Mouse (Mus musculus) MEL (cell line): ENCODE data around the gene Vcp. TPM values are rescaled to one million over a fixed set of nuclear protein-coding genes. Genes with fewer than 3 reads are reported as not detected.

Experiments
- DNase-seq: peaks from one replicate; pipeline ENCODE4 v3.0.0; 2011; ENCODE audit warnings: low read depth, low spot score
- H3K27ac ChIP-seq: 2 replicates; pipeline ENCODE4 v1.5.1; 2012; ENCODE audit warnings: low read depth, mild to moderate bottlenecking, control low read depth, low read length, moderate library complexity; ENCODE audit not compliant: control insufficient read depth
- H3K27me3 ChIP-seq, 2 experiments: fragments of 150-350 bp in 1 of 2; sonication (generic) in 1 of 2; 2 replicates each; pipeline ENCODE4 v1.6.1; 2012; ENCODE audit warnings: low read length in 2 of 2, mild to moderate bottlenecking in 2 of 2, improper control_type of control experiment in 1 of 2, moderate library complexity in 1 of 2; ENCODE audit not compliant: insufficient read depth in 2 of 2, control insufficient read depth in 1 of 2
- H3K36me3 ChIP-seq, 2 experiments: 2 replicates each; pipeline ENCODE4 v1.6.1; 2012 to 2014; ENCODE audit warnings: low read length in 2 of 2, improper control_type of control experiment in 1 of 2, inconsistent platforms in 1 of 2, mild to moderate bottlenecking in 1 of 2; ENCODE audit not compliant: insufficient read depth in 2 of 2, control insufficient read depth in 1 of 2
- H3K4me1 ChIP-seq, 2 experiments: fragments of 150-350 bp in 1 of 2; sonication (generic) in 1 of 2; 2 replicates each; pipeline ENCODE4 v1.6.1; 2012; ENCODE audit warnings: low read length in 2 of 2, improper control_type of control experiment in 1 of 2, mild to moderate bottlenecking in 1 of 2; ENCODE audit not compliant: insufficient read depth in 2 of 2, control insufficient read depth in 1 of 2
- H3K4me3 ChIP-seq, 2 experiments: fragments of 150-350 bp in 1 of 2; sonication (generic) in 1 of 2; 2 replicates each; pipeline ENCODE4 v1.5.1; 2012; ENCODE audit warnings: low read depth in 2 of 2, low read length in 2 of 2, mild to moderate bottlenecking in 2 of 2, moderate library complexity in 2 of 2, control low read depth in 1 of 2, improper control_type of control experiment in 1 of 2; ENCODE audit not compliant: control insufficient read depth in 1 of 2, insufficient read depth in 1 of 2
- H3K79me2 ChIP-seq: 2 replicates; pipeline ENCODE4 v1.6.1; 2012; ENCODE audit warnings: mild to moderate bottlenecking, low read length, moderate library complexity; ENCODE audit not compliant: control insufficient read depth, poor library complexity, insufficient read depth
- H3K9ac ChIP-seq: 2 replicates; pipeline ENCODE4 v1.6.1; 2012; ENCODE audit warnings: low read depth, mild to moderate bottlenecking, control low read depth, low read length, moderate library complexity; ENCODE audit not compliant: control insufficient read depth, poor library complexity, severe bottlenecking
- H3K9me3 ChIP-seq: fragments of 150-350 bp; sonication (generic); replicated peaks from 2 replicates; pipeline ENCODE4 v1.6.1; 2012; ENCODE audit warnings: mild to moderate bottlenecking, low read length, improper control_type of control experiment, moderate library complexity; ENCODE audit not compliant: insufficient read depth
- BHLHE40 ChIP-seq: IDR thresholded peaks from 2 replicates; pipeline ENCODE4 v1.6.1; 2012; ENCODE audit warnings: low read depth, mild to moderate bottlenecking, inconsistent platforms, low read length, improper control_type of control experiment, borderline replicate concordance
- CHD2 ChIP-seq: IDR thresholded peaks from 2 replicates; pipeline ENCODE4 v1.6.1; 2011; ENCODE audit warnings: low read length, improper control_type of control experiment
- CTCF ChIP-seq, 3 experiments: IDR thresholded peaks in 2 of 3; conservative IDR thresholded peaks in 1 of 3; 2 replicates each; pipeline ENCODE4 v1.5.1; 2011 to 2012; ENCODE audit warnings: low read length in 3 of 3, low read depth in 2 of 3, mild to moderate bottlenecking in 2 of 3, improper control_type of control experiment in 1 of 3, inconsistent platforms in 1 of 3, mixed read lengths in 1 of 3, moderate library complexity in 1 of 3; ENCODE audit not compliant: control insufficient read depth in 1 of 3, insufficient read depth in 1 of 3, poor library complexity in 1 of 3, severe bottlenecking in 1 of 3
- E2F4 ChIP-seq: IDR thresholded peaks from 2 replicates; pipeline ENCODE4 v1.6.1; 2011; ENCODE audit warnings: low read depth, low read length, improper control_type of control experiment, borderline replicate concordance
- ELF1 ChIP-seq: IDR thresholded peaks from 2 replicates; pipeline ENCODE4 v1.6.1; 2014; ENCODE audit warnings: low read depth, mild to moderate bottlenecking, inconsistent platforms, low read length, improper control_type of control experiment, moderate library complexity
- EP300 ChIP-seq, 2 experiments: IDR thresholded peaks; 2 replicates each; pipeline ENCODE4 v1.6.1; 2011; ENCODE audit warnings: improper control_type of control experiment in 2 of 2, low read length in 2 of 2, low read depth in 1 of 2, mild to moderate bottlenecking in 1 of 2
- ETS1 ChIP-seq: IDR thresholded peaks from 2 replicates; pipeline ENCODE4 v1.6.1; 2012; ENCODE audit warnings: low read depth, mild to moderate bottlenecking, inconsistent platforms, low read length, improper control_type of control experiment, moderate library complexity
- GABPA ChIP-seq: IDR thresholded peaks from 2 replicates; pipeline ENCODE4 v1.6.1; 2012; ENCODE audit warnings: low read depth, mild to moderate bottlenecking, inconsistent platforms, low read length, improper control_type of control experiment, moderate library complexity
- HCFC1 ChIP-seq: IDR thresholded peaks from 2 replicates; pipeline ENCODE4 v1.6.1; 2012; ENCODE audit warnings: low read depth, mild to moderate bottlenecking, inconsistent platforms, low read length, improper control_type of control experiment, moderate library complexity
- JUND ChIP-seq: IDR thresholded peaks from 2 replicates; pipeline ENCODE4 v1.6.1; 2011; ENCODE audit warnings: low read depth, mild to moderate bottlenecking, improper control_type of control experiment, low read length
- KAT2A ChIP-seq: conservative IDR thresholded peaks from 2 replicates; pipeline ENCODE4 v1.6.1; 2012; ENCODE audit warnings: low read depth, low read length, improper control_type of control experiment, inconsistent platforms
- MAFK ChIP-seq: IDR thresholded peaks from 2 replicates; pipeline ENCODE4 v1.6.1; 2011; ENCODE audit warnings: low read depth, mild to moderate bottlenecking, low read length, improper control_type of control experiment, borderline replicate concordance
- MAX ChIP-seq: IDR thresholded peaks from 2 replicates; pipeline ENCODE4 v1.6.1; 2011; ENCODE audit warnings: low read length, improper control_type of control experiment
- MAZ ChIP-seq: IDR thresholded peaks from 2 replicates; pipeline ENCODE4 v1.6.1; 2012; ENCODE audit warnings: low read depth, mild to moderate bottlenecking, inconsistent platforms, low read length, improper control_type of control experiment
- MEF2A ChIP-seq: IDR thresholded peaks from 2 replicates; pipeline ENCODE4 v1.6.1; 2014; ENCODE audit warnings: low read depth, mild to moderate bottlenecking, inconsistent platforms, low read length, improper control_type of control experiment; ENCODE audit not compliant: poor library complexity, insufficient replicate concordance, severe bottlenecking; ENCODE audit errors: extremely low read depth
- MXI1 ChIP-seq: IDR thresholded peaks from 2 replicates; pipeline ENCODE4 v1.6.1; 2011; ENCODE audit warnings: mild to moderate bottlenecking, low read depth, low read length, improper control_type of control experiment
- MYB ChIP-seq: IDR thresholded peaks from 2 replicates; pipeline ENCODE4 v1.6.1; 2011; ENCODE audit warnings: mild to moderate bottlenecking, low read depth, low read length, improper control_type of control experiment
- MYC ChIP-seq: IDR thresholded peaks from 2 replicates; pipeline ENCODE4 v1.6.1; 2011; ENCODE audit warnings: low read depth, mild to moderate bottlenecking, low read length, improper control_type of control experiment, moderate library complexity
- NELFE ChIP-seq: IDR thresholded peaks from 2 replicates; pipeline ENCODE4 v1.6.1; 2011; ENCODE audit warnings: low read depth, low read length, improper control_type of control experiment
- NRF1 ChIP-seq: IDR thresholded peaks from 2 replicates; pipeline ENCODE4 v1.6.1; 2014; ENCODE audit warnings: low read depth, mild to moderate bottlenecking, inconsistent platforms, low read length, improper control_type of control experiment, moderate library complexity; ENCODE audit not compliant: poor library complexity, insufficient read depth, severe bottlenecking
- POLR2A ChIP-seq, 2 experiments: IDR thresholded peaks; 2 replicates each; pipeline ENCODE4 v1.6.1; 2011 to 2012; ENCODE audit warnings: low read length in 2 of 2, mild to moderate bottlenecking in 2 of 2, control low read depth in 1 of 2, improper control_type of control experiment in 1 of 2, low read depth in 1 of 2, moderate library complexity in 1 of 2; ENCODE audit not compliant: control insufficient read depth in 1 of 2, insufficient read depth in 1 of 2, poor library complexity in 1 of 2
- POLR2AphosphoS2 ChIP-seq: IDR thresholded peaks from 2 replicates; pipeline ENCODE4 v1.6.1; 2011; ENCODE audit warnings: low read length, improper control_type of control experiment
- POLR2AphosphoS5 ChIP-seq: IDR thresholded peaks from 2 replicates; pipeline ENCODE4 v1.6.1; 2012; ENCODE audit warnings: low read depth, borderline replicate concordance, mild to moderate bottlenecking, inconsistent platforms, low read length, moderate library complexity, mixed read lengths
- RAD21 ChIP-seq: IDR thresholded peaks from 2 replicates; pipeline ENCODE4 v1.6.1; 2011; ENCODE audit warnings: mild to moderate bottlenecking, low read depth, low read length, improper control_type of control experiment
- RCOR1 ChIP-seq: IDR thresholded peaks from 2 replicates; pipeline ENCODE4 v1.6.1; 2012; ENCODE audit warnings: low read depth, mild to moderate bottlenecking, inconsistent platforms, low read length, improper control_type of control experiment
- SIN3A ChIP-seq: IDR thresholded peaks from 2 replicates; pipeline ENCODE4 v1.6.1; 2012; ENCODE audit warnings: low read length, improper control_type of control experiment, inconsistent platforms
- SMC3 ChIP-seq: IDR thresholded peaks from 2 replicates; pipeline ENCODE4 v1.6.1; 2011; ENCODE audit warnings: low read depth, low read length, improper control_type of control experiment
- TAL1 ChIP-seq: IDR thresholded peaks from 2 replicates; pipeline ENCODE4 v1.6.1; 2012; ENCODE audit warnings: mild to moderate bottlenecking, inconsistent platforms, low read length, moderate library complexity, mixed read lengths
- TBP ChIP-seq: IDR thresholded peaks from 2 replicates; pipeline ENCODE4 v1.8.0; 2011; ENCODE audit warnings: low read depth, low read length, improper control_type of control experiment
- TCF12 ChIP-seq: IDR thresholded peaks from 2 replicates; pipeline ENCODE4 v1.6.1; 2014; ENCODE audit warnings: low read depth, mild to moderate bottlenecking, inconsistent platforms, low read length, improper control_type of control experiment, moderate library complexity
- UBTF ChIP-seq: IDR thresholded peaks from 2 replicates; pipeline ENCODE4 v1.6.1; 2012; ENCODE audit warnings: low read depth, mild to moderate bottlenecking, inconsistent platforms, low read length, improper control_type of control experiment, moderate library complexity, borderline replicate concordance; ENCODE audit not compliant: insufficient read depth
- USF1 ChIP-seq: IDR thresholded peaks from 2 replicates; pipeline ENCODE4 v1.6.1; 2014; ENCODE audit warnings: low read depth, mild to moderate bottlenecking, inconsistent platforms, low read length, improper control_type of control experiment, moderate library complexity
- USF2 ChIP-seq, 2 experiments: IDR thresholded peaks; 2 replicates each; pipeline ENCODE4 v1.6.1; 2011 to 2012; ENCODE audit warnings: improper control_type of control experiment in 2 of 2, low read length in 2 of 2, borderline replicate concordance in 1 of 2, inconsistent platforms in 1 of 2, low read depth in 1 of 2, mild to moderate bottlenecking in 1 of 2; ENCODE audit not compliant: insufficient read depth in 1 of 2
- ZC3H11A ChIP-seq: IDR thresholded peaks from 2 replicates; pipeline ENCODE4 v1.6.1; 2012; ENCODE audit warnings: low read depth, mild to moderate bottlenecking, inconsistent platforms, low read length, improper control_type of control experiment
- ZKSCAN1 ChIP-seq: IDR thresholded peaks from 2 replicates; pipeline ENCODE4 v1.6.1; 2012; ENCODE audit warnings: low read depth, mild to moderate bottlenecking, inconsistent platforms, low read length, improper control_type of control experiment, moderate library complexity
- ZMIZ1 ChIP-seq: IDR thresholded peaks from 2 replicates; pipeline ENCODE4 v1.6.1; 2012; ENCODE audit warnings: low read depth, mild to moderate bottlenecking, inconsistent platforms, low read length, improper control_type of control experiment, moderate library complexity
- ZNF384 ChIP-seq: IDR thresholded peaks from 2 replicates; pipeline ENCODE4 v1.6.1; 2012; ENCODE audit warnings: low read depth, mild to moderate bottlenecking, inconsistent platforms, low read length, improper control_type of control experiment
- polyA plus RNA-seq, 2 experiments: library from polyadenylated mRNA; stranded (reverse) in 1 of 2; unstranded in 1 of 2; fragments of >175 nt in 1 of 2; fragments of >200 nt in 1 of 2; gene quantifications; 2 replicates each; pipeline versions ENCODE4 v1.2.1 to v1.2.4; 2012; ENCODE audit warnings: low replicate concordance in 2 of 2, low read depth in 1 of 2; ENCODE audit not compliant: insufficient read length in 2 of 2, insufficient read depth in 1 of 2, missing spikeins in 1 of 2
- total RNA-seq: library from RNA; depleted of rRNA; stranded (reverse); fragments of 300-350 nt; gene quantifications from 2 replicates; pipeline ENCODE4 v1.2.3, GENCODE M21; 2012

The Vcp gene
- total and polyA plus RNA-seq, 3 experiments, result 264 to 792 (median 420) TPM

DNA sequence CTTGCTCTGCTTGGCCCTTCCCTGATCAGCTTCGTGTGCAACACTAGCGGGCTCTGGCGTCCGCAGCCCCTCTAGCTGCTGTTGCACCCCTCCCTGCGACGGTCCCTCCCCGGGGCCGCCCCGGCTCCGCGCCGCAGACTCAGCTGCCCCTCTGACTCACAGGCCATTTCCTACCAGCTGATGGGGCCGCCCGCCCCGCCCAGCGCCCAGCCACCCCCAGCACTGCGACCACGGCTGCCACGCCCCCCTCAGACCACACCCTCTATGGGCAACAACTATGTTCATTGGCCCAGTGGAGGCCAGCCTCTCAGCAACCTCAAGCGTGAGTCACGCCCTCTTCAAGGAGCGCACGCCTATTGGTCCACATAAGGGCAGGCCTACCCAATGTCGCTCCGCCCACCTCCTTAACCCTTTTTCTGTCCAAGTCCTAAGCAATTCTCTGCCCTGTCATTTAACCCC is 39.8 kb upstream of the Vcp start:
- H3K4me1 ChIP-seq, result peaks cover 25 to 52% of the 10 kb centered on the region in 2 experiments
- H3K4me3 ChIP-seq, result peak overlapping the region; percentile 51 to 77
- no peaks in the 10 kb centered on the region for H3K9me3 ChIP-seq
- no peaks in the 10 kb centered on the region for H3K27me3 ChIP-seq
- peak overlapping the region; percentile 44 for H3K9ac ChIP-seq
- H3K27ac ChIP-seq, result no peak overlapping the region
- H3K79me2 ChIP-seq, result no peaks in the 10 kb centered on the region
- DNase-seq, result peak; percentile 99
- peaks cover 0 to 28% of the 10 kb centered on the region in 2 experiments; a peak in 2 of 4 replicates for H3K36me3 ChIP-seq
- TF ChIP-seq POLR2AphosphoS5 (no peak), MXI1 (peak; percentile 72; the same call in 1 of the 2 replicates), USF1 (peak; percentile 55), ZNF384 (no peak), KAT2A (no peak), USF2 (IDR thresholded peaks at IDR 0.05; ENCODE audit: borderline replicate concordance in 1 of 2, insufficient read depth in 1 of 2, low read depth in 1 of 2, low read length in 2 of 2) (no peak), POLR2A (IDR thresholded peaks at IDR 0.05; ENCODE audit: control insufficient read depth in 1 of 2, insufficient read depth in 1 of 2, low read depth in 1 of 2, low read length in 2 of 2, poor library complexity in 1 of 2) (peak in 1 of 2 experiments; percentile 36; a peak in 1 of 4 replicates), SMC3 (no peak), CTCF (IDR thresholded peaks at IDR 0.05 in 2 of 3, conservative IDR thresholded peaks at IDR 0.05 in 1 of 3; ENCODE audit: control insufficient read depth in 1 of 3, insufficient read depth in 1 of 3, low read depth in 2 of 3, low read length in 3 of 3, poor library complexity in 1 of 3, severe bottlenecking in 1 of 3) (no peak), GABPA (no peak), NRF1 (0 out of 2 replicates have a peak, but pooled peaks have one; percentile 19), E2F4 (no peak), RAD21 (no peak), JUND (no peak), MAFK (no peak), MEF2A (no peak), MYC (no peak), TCF12 (peak; percentile 47), HCFC1 (peak; percentile 55; the same call in 1 of the 2 replicates), TAL1 (no peak), ZKSCAN1 (no peak), UBTF (no peak), MAX (no peak), POLR2AphosphoS2 (no peak), MYB (no peak), ZMIZ1 (no peak; the same call in 1 of the 2 replicates), BHLHE40 (no peak), CHD2 (no peak), RCOR1 (no peak), SIN3A (peak; percentile 87; the same call in 1 of the 2 replicates), EP300 (IDR thresholded peaks at IDR 0.05; ENCODE audit: low read depth in 1 of 2, low read length in 2 of 2) (no peak; a peak in 1 of 4 replicates), NELFE (0 out of 2 replicates have a peak, but pooled peaks have one; percentile 43), ETS1 (peak; percentile 98), ELF1 (peak; percentile 23; the same call in 1 of the 2 replicates), MAZ (peak; percentile 87), TBP (no peak), ZC3H11A (no peak)
